Mouse (Mus musculus) thymus, postnatal 36 days (tissue): ENCODE data around the gene Nabp2.

ENCODE experiments used
- DNase-seq, 2 experiments: peaks; one replicate each; pipeline ENCODE4 v3.0.0; 2022; ENCODE audit warnings: mixed read lengths in 2 of 2

Nabp2 gene

DNA sequence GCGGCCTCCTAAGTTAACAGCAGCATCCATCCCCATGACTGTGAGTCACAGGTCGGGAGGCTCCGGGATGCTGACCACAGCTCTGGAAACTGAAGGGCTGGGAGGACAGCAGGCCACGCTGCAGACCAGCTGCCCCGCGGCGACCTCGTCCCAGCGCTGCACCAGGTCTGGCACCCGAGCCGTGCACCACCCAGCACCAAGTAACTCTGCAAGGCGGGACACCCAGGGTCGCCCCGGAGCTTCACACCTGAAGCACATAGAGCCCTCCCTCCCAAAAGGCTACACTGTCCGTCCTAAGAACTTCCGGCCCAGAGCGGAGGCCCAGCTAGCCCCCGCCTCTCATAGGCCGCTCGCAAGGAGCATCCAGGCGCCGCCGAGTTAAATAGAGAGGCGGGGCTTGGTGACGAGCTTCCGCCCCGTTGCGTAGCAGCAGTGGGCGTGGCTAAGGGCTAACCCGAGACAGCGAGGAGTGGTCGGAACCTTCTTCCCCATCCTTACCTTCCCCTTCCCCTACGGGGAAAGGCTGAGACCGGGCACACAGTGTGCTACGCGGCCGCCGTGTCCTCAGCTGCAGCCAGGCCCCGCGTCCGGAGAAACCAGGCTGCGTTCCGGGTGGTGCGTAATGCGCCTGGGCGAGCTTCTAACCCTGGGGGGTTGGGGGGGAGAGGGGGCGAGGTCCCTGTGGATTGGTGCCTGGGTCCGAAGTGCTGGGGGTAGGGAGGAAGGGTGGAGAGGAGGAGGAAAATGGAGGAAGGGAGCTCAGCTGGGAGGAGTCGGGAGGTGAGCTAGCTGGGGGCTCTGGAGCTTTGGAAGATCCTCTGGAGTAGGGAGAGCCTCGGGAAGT, at the start of gene Nabp2, which contains the start of gene Rnf41:
Gene Nabp2 (minus strand): TSS at position 282 of the 844 bp plus-strand sequence.
Gene Rnf41 (plus strand): TSS at position 447 of the 844 bp plus-strand sequence.
- DNase-seq = peak; percentile 96 to 97

DNA sequence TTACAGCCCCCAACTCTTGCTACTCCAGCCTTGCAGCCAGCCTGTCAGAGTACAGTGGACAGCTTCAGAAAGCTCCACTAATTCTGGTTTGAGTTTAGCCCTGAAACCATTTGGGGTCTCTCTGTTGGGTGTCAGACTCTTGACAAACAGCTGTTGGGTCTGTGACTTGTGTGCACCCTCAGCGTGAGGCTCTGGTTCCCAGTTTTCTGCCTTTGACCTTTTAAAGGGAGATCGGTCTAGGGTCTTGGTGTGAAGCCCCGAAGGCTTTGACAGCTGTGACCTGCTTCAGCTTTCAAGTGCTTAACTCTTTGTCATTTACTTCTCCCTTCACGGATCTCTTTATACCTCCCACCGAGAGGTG, 49.0 kb upstream of the Nabp2 start:
- DNase-seq = no peak

DNA sequence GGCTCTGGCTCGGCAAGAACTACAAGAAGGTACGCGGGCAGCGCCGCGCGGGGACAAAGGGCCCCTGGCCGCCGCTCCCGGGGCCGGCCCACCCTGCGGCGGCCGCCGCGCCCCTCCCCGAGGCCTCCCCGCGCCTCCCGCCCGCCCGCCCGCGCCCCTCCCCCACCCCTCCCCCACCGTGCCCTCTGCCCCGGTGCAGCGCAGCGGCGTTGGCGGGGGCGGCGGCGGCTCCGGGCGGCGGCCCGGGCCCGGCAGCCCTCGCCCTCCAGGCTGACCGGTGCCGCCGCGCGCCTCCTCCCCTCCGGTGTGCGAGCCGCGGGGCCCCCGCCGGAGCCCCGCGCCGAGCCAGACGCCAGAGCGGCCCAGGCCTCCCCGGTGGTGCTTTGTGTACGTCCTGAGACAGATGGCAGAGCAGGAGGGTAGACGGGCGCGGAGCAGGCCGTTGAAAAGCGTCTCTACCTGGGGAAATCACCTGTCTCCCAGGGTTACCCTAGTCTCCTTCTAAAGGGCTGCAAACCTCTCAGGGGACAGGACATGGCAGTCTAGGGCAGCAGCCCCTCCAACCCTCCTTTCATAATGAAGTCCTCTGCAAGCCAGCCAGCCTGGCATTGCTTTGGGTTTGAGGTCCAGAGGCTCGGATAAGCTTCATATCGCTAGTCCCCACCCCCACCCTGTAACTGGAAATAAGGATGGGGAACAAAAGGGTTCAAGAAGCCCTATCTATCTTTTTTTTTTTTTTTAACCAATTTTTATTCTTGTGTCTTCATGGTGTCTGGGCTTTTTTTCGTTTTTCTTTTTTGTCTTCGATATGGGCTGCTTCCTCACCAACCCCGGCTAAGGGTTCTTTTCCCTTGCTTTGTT, 48.3 kb upstream of the Nabp2 start:
- peak; percentile 58 to 68 for DNase-seq

DNA sequence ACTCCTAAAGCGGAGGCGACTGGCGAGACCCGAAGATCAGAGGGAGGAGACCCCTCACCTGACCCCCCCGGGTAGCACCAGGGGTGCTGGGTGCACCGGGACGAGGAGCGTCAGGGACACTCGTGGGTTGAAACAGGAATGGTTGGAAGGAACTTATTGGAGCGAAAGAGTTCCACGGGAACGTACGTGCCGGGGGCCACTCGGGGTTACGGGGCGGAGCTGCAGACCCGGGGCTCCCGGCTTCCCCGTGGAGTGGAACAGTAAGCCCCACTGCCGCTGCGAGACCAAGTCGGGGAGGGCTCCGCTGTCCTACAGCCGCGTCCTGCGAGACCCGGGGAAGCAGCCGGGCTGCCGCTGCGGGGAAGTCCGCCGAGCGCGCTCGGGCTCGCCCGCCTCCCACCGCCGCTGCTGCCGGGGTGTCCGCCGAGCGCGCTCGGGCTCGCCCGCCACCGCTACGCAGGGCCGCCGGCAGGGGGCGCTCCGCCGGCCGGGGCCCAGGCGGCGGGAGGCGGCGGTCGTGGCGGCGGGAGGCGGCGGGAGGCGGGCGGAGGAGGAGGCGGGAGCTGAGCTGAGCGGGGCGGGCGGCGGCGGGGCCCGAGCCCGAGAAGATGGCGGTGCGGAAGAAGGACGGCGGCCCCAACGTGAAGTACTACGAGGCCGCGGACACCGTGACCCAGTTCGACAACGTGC, 47.6 kb upstream of the Nabp2 start, which contains the start of gene Smarcc2:
Gene Smarcc2 (plus strand): TSS at position 530 of the 690 bp plus-strand sequence.
- DNase-seq = peak; percentile 83 to 87

DNA sequence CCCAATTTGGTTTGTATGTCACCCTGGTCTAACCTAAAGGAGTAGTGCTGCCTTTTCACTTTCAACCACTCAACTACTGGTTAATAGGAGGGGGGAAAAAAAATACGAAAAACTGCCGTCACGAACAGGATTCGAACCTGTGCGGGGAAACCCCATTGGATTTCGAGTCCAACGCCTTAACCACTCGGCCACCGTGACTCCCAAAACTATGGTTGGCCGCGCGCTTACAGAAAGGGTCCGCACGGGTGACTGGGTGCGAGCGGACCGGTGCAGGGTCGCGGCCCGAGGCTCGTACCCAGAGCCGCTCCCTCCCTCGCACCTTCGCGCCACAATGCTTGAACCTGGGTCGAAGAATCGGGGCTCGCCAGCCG, 47.0 kb upstream of the Nabp2 start:
- peak; percentile 83 to 85 for DNase-seq

DNA sequence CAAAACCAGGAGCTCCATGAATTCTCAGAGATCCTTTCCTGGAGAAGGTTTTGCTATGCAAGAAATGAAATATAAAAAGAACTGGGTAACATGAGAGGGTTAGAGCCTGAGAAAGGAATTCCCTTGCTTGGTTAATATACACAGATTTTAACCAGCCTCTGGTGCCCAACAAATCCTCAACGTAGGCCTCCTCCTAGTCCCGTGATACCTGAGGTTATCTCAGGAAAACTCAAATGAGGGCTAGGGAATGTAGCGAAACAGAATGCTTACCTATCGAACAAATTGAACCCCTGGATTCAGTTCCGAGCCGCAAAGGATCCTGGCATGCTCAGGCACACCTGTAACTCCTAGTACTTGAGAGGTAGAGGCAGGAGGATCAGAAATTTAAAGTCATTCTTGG, 46.4 kb upstream of the Nabp2 start:
- no peak for DNase-seq

DNA sequence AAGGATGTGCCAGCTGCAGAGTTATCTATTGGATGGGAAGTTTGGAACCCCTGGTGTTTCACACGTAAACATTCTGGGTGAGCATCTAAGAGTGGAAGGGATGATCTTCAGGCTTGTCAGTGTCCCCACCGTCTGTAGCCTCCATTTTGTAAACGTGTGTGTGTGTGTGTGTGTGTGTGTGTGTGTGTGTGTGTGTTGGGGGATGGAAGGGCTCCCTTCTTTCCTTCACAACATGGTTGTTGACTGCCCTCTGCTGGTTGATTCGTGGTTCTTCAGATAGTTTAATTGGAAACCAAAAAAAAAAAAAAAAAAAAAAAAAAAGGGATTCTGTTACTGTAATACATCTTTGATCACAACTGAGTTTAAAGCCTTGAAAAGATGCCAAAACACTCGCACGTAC, 44.0 kb upstream of the Nabp2 start:
- peak; percentile 49 to 51 for DNase-seq

DNA sequence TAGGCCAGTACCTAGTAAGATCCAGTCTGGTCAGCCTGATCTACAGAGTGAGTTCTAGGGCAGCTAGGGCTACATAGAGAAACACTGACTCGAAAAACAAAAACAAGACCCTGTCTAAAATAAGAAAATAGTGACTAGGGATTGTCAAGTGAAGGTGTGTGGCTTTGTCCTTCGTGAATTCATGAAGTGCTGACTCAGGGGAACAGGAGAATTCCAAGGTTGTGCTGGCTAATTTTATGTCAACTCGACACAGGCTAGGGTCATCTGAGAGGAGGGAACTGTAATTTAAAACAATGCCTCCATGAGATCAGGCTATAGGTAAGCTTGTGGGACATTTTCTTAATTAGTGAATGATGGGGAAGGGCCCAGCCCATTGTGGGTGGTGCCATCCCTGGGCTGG, 43.2 kb upstream of the Nabp2 start:
- DNase-seq = no peak

DNA sequence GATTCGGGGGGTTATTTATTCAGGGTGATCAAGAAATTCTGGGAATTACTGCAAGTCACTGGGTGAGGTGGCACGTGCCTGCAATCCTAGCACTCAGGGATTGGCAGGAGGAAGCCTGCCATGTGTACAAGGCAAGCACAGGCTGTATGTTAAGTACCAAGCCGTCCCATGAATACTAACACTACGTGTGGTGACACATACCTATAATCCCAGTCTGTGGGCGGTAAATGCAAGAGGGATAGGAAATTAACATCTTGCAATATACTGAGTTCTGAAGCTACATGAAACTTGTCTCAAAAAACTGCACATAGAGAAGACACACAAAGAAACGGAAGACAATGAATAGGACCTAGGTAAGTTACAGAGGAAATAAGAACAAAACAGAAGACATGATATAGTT, 39.7 kb upstream of the Nabp2 start:
- DNase-seq = no peak

DNA sequence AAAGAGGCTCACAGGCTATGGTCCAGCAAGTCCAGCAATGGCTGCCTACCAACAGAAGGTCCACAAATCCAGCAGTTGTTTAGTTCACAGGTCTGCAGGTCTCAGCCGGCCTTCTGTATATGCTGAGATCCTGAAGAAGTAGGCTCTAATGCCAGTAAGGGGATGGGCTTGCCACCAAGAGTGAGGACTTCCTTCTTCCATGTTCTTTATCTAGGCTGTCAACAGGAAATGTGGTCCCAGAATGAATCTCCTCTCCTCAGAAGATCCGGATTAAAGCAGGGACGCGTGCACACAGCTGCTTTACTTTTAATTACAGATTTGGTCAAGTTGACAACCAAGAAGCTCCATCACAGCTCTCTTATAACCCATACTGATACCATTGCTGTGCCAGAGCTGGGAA, 34.1 kb upstream of the Nabp2 start:
- no peak for DNase-seq

DNA sequence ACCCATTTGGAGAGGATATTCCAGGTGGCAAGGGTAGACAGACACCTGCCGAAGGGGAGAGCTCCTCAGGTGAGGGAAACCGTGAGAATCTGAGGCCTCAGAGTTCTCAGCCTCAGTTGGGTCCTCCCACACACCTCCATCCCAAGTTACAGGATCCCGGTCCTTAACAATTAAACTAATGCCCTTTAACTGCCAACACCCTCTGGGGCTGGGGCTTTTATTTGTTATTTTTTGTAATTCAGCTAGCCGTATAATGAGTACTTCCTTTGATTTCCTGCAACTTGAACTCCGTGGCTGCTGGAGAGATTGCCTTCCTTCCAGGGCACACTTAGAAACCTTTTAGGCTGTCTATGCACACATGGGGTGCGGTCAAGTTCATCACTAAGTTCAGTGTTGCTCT, 33.1 kb upstream of the Nabp2 start:
- DNase-seq = no peak

DNA sequence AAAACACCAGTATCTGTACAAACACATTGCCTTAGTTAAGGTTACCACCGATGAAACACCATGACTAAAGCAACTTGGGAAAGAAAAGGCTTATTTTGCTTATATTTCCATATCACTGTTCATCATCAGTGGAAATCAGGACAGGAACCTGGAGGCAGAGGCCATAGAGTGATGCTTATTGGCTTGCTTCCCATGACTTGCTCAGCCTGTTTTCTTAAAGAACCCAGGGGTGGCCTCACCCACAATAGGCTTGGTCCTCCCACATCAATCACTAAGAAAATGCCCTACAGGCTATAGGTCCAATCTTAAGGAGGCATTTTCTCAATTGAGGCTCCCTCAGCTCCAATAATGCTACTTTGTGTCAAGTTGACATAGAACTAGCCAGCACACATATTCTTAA, 31.4 kb upstream of the Nabp2 start:
- no peak for DNase-seq

DNA sequence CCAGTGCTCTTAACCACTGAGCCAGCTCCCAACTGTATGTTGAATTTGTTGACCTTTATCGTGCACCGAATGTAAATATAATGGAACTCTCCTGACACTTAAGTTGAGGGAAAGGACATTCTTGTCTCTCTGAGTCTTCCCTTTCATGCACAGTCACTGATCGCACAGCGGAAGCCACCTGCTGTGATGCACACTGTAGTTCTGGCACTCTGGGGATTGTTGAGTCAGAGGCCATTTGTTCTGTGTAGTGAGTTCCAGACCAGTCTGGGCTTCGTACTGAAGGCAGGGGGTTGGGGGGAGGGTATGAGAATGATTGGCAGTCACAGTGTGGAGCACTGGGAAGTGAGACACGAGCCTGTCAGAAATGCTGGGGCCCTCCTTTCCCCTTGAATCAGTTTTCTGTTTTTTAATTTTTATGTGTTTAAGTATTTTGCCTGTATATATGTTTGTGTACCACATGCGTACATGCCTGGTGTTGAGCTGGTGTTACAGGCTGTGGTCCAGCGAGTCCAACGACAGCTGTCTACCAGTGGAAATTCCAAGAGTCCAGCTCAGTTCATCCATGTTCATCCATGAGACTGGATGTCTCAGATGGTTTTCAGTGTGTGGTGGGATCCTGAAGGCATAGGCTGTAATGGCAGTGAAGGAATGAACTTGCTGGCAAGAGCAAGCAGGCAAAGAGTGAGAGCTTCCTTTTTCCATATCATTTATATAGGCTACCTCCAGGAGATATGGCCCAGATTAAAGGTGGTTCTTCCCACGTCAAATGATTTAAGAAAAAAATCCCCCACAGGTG, 30.2 kb upstream of the Nabp2 start:
- no peak for DNase-seq

DNA sequence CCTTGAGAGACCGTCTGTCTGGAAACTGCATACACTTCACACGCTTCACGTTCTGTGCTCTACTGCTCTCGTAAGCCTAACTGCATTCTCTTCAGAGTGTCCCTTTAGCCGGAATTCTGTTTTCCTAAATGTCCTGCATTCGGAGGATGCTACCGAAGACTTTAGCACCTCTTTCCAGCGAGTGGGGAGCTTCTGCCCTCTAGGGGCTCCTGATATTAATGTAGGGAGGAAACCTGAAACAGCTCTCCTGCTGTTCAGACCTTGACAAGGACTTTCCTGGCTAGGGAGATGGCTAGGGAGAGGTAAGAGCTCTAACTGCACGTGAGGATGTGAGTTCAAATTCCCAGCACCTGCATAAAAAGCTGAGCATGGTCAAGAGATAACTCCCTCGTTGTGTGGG, 29.1 kb upstream of the Nabp2 start:
- peak in 1 of 2 experiments; percentile 40 for DNase-seq

DNA sequence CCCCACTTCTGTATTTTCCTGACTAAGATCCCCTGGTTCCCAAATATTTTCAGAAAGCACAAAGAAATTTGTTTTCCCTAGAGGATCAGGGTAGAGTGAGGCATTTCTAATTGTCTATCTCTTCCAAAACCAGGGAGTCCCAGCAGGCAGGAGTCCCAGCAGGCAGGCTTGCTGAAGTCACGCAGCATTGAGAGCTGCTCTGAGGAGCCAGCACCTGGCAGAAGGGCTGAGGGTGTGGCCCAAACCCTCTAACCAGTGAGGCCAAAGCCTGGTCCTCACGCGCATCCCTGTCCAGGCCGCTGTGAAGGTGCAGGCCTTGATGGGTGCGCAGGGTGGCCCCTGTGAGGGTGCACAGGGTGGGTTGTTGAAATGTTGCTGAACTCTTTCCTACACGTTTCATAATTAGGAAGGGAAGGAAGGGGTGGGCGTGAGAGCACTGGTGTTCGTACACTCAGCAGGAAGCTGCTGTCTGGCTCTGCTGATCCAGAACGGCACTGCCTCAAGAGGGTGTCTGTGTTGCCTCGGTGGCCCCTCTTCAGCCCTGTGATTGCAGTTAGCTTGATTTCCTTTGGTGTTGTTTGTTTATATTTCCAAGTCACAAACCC, 27.5 kb upstream of the Nabp2 start:
- DNase-seq = peak; percentile 27 to 31

DNA sequence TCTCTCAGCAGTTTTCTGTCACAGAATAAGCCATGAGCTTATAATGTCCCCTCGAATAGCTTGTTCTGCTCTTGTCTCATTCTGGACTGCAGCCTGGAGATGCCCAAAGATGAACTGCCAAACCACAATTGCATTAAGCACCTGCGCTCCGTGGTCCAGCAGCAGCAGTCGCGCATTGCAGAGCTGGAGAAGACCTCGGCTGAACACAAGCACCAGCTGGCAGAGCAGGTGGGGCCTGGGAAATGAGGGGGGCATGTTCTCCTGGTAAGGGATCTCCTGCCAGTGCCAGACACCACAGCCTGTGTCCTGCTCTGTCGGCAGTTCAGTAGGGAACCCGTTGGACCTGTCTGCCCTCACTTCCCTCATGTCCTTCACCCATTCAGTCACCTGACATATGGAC, 25.1 kb upstream of the Nabp2 start:
- peak in 1 of 2 experiments; percentile 48 for DNase-seq

DNA sequence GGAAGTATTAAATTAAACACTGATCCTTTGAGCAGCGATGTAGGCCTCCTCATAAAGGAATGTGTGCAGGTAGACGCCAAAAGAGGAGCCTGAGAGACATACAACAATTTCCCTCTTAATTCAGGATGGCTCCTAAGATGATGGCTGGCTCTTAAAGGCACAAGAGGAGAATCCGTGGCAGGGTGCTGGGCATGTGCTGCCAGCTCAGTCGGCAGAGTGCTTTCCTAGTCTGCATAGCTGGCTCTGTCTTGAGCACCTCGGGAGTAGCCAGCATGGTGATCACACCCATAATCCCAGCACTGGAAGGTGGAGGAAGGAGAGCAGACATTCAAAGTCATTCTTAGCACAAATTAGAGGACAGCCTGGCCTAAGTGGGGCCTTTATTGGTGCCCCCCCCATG, 24.6 kb upstream of the Nabp2 start:
- no peak for DNase-seq

DNA sequence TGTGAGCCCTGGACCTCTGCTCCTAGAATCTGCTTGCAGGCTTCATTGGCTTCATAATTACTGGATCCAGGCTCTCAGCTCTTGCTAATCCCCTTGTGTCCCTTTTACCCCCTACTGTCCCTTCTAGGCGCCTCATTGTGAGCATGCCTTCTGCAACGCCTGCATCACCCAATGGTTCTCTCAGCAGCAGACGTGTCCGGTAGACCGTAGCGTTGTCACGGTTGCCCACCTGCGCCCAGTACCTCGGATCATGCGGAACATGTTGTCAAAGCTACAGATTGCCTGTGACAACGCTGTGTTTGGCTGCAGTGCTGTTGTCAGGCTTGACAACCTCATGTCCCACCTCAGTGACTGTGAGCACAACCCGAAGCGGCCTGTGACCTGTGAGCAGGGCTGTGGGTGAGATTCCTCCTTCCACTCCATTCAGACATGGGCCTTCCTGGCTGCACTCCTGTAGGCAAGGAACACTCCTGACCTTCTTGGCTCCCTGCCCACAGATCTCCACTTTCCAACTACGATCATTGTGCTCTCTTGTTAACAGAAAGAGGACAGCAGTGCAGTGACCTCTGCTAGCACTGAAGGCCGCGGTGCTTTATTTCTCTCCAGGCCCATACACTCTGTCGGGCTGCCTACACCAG, 24.0 kb upstream of the Nabp2 start:
- DNase-seq = peak; percentile 31 to 32

DNA sequence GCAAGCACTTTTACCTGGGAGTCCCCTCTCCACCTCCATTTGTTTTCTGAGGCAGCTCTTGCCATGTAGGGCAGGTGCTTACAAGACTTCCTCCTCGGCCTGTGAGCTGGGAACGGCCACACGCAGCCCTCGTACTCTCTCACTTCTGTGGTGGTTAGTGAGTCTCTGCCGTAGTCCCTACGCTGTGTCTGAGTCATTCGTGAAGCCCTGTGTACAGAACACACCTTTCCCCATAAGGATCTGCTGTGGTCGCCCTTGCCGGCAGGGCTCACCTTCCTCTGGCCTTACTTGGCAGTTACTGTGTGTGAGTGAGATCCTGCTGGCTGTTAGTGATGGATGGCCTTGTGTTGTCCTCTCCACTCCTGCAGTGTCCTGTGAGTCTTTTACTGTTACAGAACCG, 23.4 kb upstream of the Nabp2 start:
- DNase-seq = peak; percentile 61 to 68

DNA sequence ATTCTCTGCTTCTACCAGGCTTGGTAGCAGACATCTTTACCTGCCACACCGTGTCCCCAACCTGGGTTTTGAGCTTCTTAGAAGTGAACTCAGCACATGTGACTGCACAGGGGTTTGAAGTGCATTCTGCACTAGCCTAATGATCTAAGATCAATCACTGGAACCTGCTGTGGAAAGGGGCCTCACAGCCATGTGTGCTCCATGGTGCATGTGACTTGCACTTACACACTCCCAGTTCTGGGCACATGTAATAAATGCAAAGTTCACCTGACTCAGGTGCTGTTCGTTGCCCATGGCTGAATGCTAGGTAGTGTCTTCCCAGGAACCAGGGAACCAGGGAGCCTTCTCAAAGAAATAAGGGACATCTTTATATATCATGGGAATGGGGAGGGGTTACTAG, 22.1 kb upstream of the Nabp2 start:
- DNase-seq = no peak

DNA sequence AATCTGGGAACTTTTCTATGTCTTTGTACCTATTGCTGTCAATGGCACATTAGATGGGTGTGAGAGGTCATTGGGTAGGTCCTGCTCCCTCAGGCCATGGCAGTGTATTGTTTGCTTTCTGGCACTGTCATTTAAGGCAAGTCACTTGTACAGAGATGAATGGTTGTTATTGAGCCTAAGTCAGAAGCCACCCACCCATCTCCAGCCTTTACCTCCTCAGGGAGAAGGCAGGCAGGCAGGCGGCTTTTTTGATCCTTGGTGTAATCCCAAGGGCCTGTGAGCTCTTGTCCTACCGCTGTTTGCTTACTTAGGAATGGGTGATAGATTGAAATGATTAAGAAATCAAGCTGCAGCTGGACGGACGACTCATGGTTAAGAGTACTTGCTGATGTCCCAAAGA, 18.2 kb upstream of the Nabp2 start:
- DNase-seq = no peak
